Mouse (Mus musculus) liver, postnatal 0 days (tissue): ENCODE results near the gene Mroh3.

Source experiments
- CTCF ChIP-seq: sonication (generic); IDR thresholded peaks from 2 replicates; pipeline ENCODE4 v1.5.1; 2016; ENCODE audit warnings: antibody characterized with exemption, low read depth
- EP300 ChIP-seq: IDR thresholded peaks from 2 replicates; pipeline ENCODE4 v1.6.1; 2016; ENCODE audit warnings: antibody characterized with exemption, low read depth, mild to moderate bottlenecking

DNA sequence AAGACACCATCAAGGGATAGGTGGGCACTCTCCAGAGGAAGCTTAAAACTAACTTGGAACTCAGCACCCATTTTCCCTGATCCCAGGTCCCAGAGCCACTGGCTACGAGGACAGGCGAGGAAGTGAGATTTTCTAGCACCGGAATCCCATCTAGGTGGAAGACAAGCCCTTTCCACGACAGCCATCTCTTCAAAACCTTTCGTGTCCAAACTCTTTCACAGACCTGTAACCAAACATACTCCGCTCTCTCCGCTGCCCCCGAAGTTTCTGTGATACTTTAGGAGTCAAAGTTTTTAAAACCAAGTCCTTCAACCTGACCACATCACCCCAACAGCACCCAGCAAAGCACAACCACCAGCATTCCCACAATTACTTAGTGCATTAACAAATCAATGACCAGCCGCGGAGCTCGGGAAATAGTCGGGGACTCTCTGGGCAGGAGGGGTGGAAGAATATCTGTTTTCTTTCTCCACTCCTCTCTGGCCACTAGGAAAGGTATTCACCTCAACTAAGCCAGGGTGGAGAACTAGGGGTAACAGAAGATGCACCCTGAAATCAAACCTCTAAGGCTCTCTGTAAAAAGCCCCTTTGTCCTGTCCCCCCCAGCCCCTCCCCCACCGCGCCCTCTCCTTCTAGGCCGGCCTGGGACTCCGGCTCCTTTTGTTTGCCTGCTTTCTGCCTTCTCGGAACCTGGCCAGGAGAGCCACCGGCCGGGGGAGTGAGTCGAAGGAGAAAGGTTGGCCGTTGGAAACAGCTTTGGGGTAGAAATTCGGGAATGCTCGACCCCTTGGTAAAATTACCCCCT, 20.6 kb upstream of the Mroh3 start:
- TF ChIP-seq EP300 (no peak), CTCF (no peak)
